ENCODE assay signal across 23 mouse cellular contexts in genomic region chr4:30270000-30270399, GRCm38 (mm10).
"Had no signal": no experiment of that assay in that cellular context is flagged by ENCODE, and none has a peak within 500 bp of the region (broad histone marks: within the 10 kb centered on the region; RNA-seq: fewer than 3 reads in every experiment).

No protein-coding gene starts in this region.

- H3K27ac ChIP-seq: kidney, postnatal 0 days; layer of hippocampus, adult 2 months; limb, embryonic 10.5 days; limb, embryonic 13.5 days; liver, embryonic 12.5 days; liver, embryonic 15.5 days; midbrain, embryonic 10.5 days; midbrain, embryonic 13.5 days; neural tube, embryonic 13.5 days; stomach, embryonic 15.5 days had no signal

- H3K4me3 ChIP-seq: layer of hippocampus, adult 2 months; limb, embryonic 10.5 days; limb, embryonic 13.5 days; liver, embryonic 12.5 days; liver, embryonic 15.5 days; megakaryocyte, embryonic 14.5 days; midbrain, embryonic 10.5 days; midbrain, embryonic 13.5 days; myocyte; neural tube, embryonic 13.5 days; stomach, embryonic 15.5 days had no signal

- H3K4me2 ChIP-seq: limb, embryonic 13.5 days; liver, embryonic 12.5 days; liver, embryonic 15.5 days; midbrain, embryonic 13.5 days; neural tube, embryonic 13.5 days; stomach, embryonic 15.5 days had no signal

- H3K27me3 ChIP-seq: limb, embryonic 13.5 days; liver, embryonic 12.5 days; liver, embryonic 15.5 days; megakaryocyte, embryonic 14.5 days; midbrain, embryonic 13.5 days; neural tube, embryonic 13.5 days; stomach, embryonic 15.5 days had no signal

- H3K4me1 ChIP-seq: limb, embryonic 10.5 days; limb, embryonic 13.5 days; liver, embryonic 12.5 days; liver, embryonic 15.5 days; megakaryocyte, embryonic 14.5 days; midbrain, embryonic 10.5 days; midbrain, embryonic 13.5 days; neural tube, embryonic 13.5 days; stomach, embryonic 15.5 days had no signal

- H3K9me3 ChIP-seq: limb, embryonic 10.5 days; limb, embryonic 13.5 days; liver, embryonic 12.5 days; liver, embryonic 15.5 days; megakaryocyte, embryonic 14.5 days; midbrain, embryonic 10.5 days; midbrain, embryonic 13.5 days; neural tube, embryonic 13.5 days; stomach, embryonic 15.5 days had no signal

- H3K9ac ChIP-seq: limb, embryonic 13.5 days; liver, embryonic 12.5 days; liver, embryonic 15.5 days; midbrain, embryonic 13.5 days; neural tube, embryonic 13.5 days; stomach, embryonic 15.5 days had no signal

- H3K36me3 ChIP-seq: limb, embryonic 10.5 days; limb, embryonic 13.5 days; liver, embryonic 12.5 days; liver, embryonic 15.5 days; midbrain, embryonic 10.5 days; midbrain, embryonic 13.5 days; neural tube, embryonic 13.5 days; stomach, embryonic 15.5 days had no signal

- DNase-seq: kidney, adult 2 months; kidney, postnatal 25 days; layer of hippocampus, adult 9-11 months; liver; lung, adult 18-20 months; lung, postnatal 14 days; retina, postnatal 1 day; right cerebral cortex, postnatal 25 days; spleen, adult 18-20 months; thymus, postnatal 25 days had no signal

- ATAC-seq: liver, embryonic 12.5 days; midbrain, embryonic 13.5 days; midbrain, embryonic 16.5 days had no signal
